Mouse (Mus musculus) layer of hippocampus, adult 9-11 months (tissue): ENCODE measurements around the gene Chd1l.

Source experiments
- DNase-seq: peaks from one replicate; pipeline ENCODE4 v3.0.0; 2022

The Chd1l gene

GRCm38 (mm10) chr3:97609845-97610410, at the start of gene Chd1l:
Gene Chd1l, minus strand, starts transcription at chr3:97610203.
- peak; percentile 85 for DNase-seq

DNA sequence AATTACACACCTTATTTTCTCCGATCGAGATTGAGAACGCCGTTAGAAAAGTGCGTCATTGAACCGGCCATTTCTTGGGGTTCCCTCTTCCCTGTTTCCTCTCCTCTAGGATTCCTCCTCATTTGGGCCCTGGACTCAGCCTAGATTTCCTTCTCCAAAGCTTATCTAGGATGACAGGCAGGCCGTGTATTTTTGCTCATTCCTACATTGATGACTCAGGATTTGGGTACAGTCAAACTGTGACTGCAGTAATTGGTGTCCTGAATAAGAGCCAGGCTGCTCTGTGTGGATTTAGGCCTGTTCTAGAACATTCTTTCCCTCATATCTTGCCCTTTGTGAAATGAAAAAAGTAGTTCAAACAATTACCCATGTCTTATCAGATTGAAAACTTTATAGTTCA, 49.7 kb upstream of the Chd1l start:
- no peak for DNase-seq

- DNase-seq = no peak
These were observed 48.6 kb upstream of the Chd1l start for GRCm38 (mm10) chr3:97658426-97659193.

- peak; percentile 99 for DNase-seq
These were observed 47.8 kb upstream of the Chd1l start, which contains the start of gene Prkab2 for GRCm38 (mm10) chr3:97657655-97658411. Gene Prkab2, plus strand, starts transcription at chr3:97658193.

- no peak for DNase-seq
These were observed 44.9 kb upstream of the Chd1l start for GRCm38 (mm10) chr3:97654901-97655300.

DNA sequence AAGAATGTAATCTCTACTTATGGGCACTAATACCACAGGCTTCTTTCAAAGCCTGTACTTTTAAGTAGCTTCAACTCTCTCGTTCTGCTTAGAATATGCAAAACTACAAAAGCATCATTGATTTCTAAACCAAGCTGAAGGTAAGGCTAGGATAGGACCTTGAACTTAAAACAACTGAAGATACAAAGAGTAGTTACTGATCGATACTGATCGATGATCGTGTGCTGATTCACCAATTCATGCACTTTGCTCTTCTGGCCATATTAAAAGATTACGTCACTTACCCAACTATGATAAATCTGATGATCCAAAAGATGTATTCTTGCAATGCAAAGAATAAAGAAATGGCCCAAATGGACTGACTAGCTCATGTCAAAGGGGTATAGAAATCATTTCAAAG, 43.8 kb upstream of the Chd1l start:
- no peak for DNase-seq

DNA sequence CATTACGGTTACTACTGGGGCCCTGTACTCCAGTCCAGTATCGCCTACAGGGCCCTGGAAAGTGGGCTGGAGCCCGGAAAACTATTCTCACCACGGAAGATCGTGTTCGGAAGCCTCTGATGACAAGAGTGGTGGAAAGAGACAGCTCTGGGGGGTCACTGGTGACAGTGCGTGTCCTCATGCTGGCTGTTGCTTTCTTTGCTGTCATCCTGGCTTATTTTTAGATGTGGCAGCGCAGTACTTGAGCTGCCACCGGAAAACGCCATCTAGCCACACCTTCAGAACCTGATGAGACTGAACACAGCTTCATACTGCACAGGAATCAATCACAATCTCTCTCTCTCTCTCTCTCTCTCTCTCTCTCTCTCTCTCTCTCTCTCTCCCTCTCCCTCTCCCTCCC, 41.6 kb upstream of the Chd1l start:
- DNase-seq = no peak

DNA sequence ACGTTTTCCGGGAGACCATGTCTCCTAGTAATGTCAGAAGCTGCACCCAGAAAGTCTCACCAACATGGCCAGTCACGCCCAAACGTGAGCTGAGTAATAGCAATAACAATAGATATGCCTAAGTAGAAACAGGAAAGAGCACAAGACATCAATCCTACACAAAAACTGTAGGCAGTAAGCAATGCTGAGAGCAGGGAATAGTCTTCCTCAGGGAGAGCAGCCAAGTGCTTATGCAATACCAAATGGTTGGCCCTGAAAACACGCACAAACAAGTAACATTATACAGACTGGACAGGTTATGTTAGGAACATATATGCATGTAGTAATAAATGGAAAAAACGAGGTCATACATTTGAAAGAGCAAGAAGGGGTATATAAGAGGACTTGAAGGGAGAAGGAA, 39.5 kb upstream of the Chd1l start:
- no peak for DNase-seq

GRCm38 (mm10) chr3:97649022-97649421, 39.0 kb upstream of the Chd1l start:
- no peak for DNase-seq

GRCm38 (mm10) chr3:97648518-97648917, 38.5 kb upstream of the Chd1l start:
- no peak for DNase-seq

GRCm38 (mm10) chr3:97642001-97642400, 32.0 kb upstream of the Chd1l start:
- no peak for DNase-seq

DNA sequence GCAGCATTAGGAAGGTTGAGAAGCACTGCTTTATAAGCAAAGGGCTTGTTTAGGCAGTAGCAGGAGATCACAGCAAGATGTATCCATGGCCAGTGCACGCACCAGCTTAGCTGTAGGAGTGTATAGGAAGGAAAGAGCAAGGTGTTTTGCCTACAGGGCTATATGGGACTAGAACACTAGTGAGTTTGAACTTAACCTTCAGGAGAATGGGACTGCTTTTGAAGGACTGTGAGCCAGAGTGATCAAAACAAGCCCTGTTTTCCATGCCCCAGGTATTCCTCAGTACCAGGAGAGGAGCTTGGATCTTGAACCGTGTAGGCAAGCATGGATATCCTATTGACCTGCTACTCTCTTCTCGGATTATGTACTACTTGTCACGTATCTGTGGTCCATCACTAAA, 31.4 kb upstream of the Chd1l start:
- no peak for DNase-seq

- no peak for DNase-seq
These were observed 24.3 kb upstream of the Chd1l start for GRCm38 (mm10) chr3:97634288-97634761.

- no peak for DNase-seq
These were observed 23.5 kb upstream of the Chd1l start for GRCm38 (mm10) chr3:97633456-97633855.

- no peak for DNase-seq
These were observed 21.4 kb upstream of the Chd1l start for GRCm38 (mm10) chr3:97631258-97631860.

GRCm38 (mm10) chr3:97630746-97631145, 20.7 kb upstream of the Chd1l start:
- DNase-seq = no peak

DNA sequence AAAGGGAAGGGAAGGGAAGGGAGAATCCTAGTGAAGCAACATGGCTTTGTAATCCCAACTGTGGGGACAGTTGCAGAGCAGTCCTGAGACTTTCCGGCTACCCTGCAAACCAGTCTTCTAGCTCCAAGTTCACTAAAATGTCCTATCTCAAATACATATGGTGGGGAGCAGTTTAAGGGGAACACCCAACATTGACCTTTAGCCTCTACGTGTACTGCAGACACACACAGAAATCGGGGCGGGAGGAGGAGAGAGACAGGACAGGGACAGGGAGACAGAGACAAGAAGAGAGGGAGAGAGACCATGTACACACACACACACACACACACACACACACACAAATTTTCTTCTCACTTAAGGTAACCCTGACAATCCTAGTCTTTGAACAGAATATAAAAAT, 19.9 kb upstream of the Chd1l start:
- DNase-seq = no peak

GRCm38 (mm10) chr3:97628391-97629001, 18.5 kb upstream of the Chd1l start, which contains the start of gene Fmo5:
Gene Fmo5, plus strand, starts transcription at chr3:97628804.
- no peak for DNase-seq

DNA sequence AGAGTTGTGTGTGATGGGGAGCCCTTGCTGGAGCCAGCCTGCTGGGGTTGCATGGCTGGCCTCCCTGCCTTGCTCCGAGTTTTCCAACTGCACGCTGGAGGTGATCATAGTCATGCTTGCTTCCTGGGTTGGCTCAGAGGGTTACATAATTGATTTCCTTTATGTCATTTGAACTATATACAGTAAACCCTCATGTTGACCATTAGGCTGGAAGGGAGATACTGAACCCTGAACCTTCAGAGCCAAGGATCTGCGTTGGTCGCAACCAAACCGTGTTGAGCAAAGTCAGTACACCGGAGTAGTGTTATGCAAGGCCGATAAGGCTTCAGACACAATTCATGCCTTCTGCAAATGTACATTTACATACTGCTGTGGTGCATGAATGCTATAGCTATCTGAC, 17.9 kb upstream of the Chd1l start:
- DNase-seq = no peak

DNA sequence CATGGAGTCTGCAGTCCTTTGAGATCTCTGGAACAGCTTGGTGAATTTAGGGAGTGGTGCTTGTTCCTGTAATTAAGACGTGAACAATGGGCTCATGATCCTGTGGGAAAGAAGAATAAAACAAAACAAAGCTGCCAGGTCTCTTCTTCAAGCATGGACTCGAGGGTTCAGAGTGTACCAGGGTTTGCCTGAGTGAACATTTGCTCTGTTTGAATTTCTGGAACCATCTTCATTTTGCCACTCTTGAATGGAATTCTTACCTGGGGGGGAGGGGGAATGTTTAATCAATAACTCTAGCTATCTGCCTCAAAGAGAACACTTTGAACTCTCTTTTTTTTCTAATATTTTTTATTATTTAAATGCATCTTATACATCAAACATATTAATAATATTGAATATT, 14.6 kb upstream of the Chd1l start:
- no peak for DNase-seq

- no peak for DNase-seq
These were observed 10.7 kb upstream of the Chd1l start for GRCm38 (mm10) chr3:97620657-97621056.

DNA sequence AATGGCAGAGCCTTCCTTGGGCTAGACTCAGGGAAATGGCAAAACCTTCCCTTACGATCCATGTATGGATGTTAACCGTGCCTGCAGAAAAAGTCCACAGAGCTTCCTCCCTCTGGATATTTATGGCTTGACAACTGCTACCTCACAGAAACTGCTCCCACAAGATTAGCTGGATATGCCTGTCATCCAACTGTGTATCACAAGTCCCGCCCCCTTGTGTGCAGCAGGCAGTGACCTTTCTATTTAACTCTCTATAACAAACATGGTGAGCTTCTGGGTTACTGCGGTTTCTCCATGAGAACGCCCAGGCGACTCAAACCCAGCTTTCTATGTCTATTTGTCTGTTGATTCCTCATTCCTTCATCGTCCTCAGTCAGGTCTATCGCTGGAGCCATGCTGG, 7.9 kb upstream of the Chd1l start:
- DNase-seq = no peak
